Mouse (Mus musculus): ENCODE measurements around the gene Kcns1. TPM values are rescaled to one million over a fixed set of nuclear protein-coding genes. Genes with fewer than 3 reads are reported as not detected.

Gene Kcns1
- polyA plus RNA-seq, 1 experiment from 2014 or later, result 0.30 TPM

- no peak overlapping the region for H3K9ac ChIP-seq
- H3K27ac ChIP-seq, result no peak overlapping the region
These were observed 17.8 kb upstream of the Kcns1 start for GRCm38 (mm10) chr2:164188722-164189121.

GRCm38 (mm10) chr2:164184145-164184719, 13.3 kb upstream of the Kcns1 start:
- H3K9ac ChIP-seq, result no peak overlapping the region
- peaks cover 3% of the 10 kb centered on the region; the same call in 1 of the 2 replicates for H3K27me3 ChIP-seq
- no peak overlapping the region for H3K4me3 ChIP-seq
- no peaks in the 10 kb centered on the region for H3K9me3 ChIP-seq (replicated peaks)
- no peak for ATAC-seq (ENCODE audit: low FRiP score)
- H3K36me3 ChIP-seq, result no peaks in the 10 kb centered on the region
- WGBS, result 48% methylated on average over 9 of the region's 9 CpGs
- no peak overlapping the region for H3K27ac ChIP-seq
- H3K4me2 ChIP-seq (replicated peaks), result no peak overlapping the region
- H3K4me1 ChIP-seq, result 0 out of 2 replicates have a peak, but pooled peaks cover 4% of the 10 kb centered on the region

More at GRCm38 (mm10) chr2:164188722-164189121, 17.8 kb upstream of the Kcns1 start:
- H3K4me2 ChIP-seq (replicated peaks), result no peak overlapping the region
- no peak overlapping the region for H3K4me3 ChIP-seq
- no peaks in the 10 kb centered on the region for H3K27me3 ChIP-seq
- no peaks in the 10 kb centered on the region for H3K9me3 ChIP-seq (replicated peaks)
- ATAC-seq (ENCODE audit: low FRiP score), result no peak
- H3K4me1 ChIP-seq, result 0 out of 2 replicates have a peak, but pooled peaks cover 4% of the 10 kb centered on the region
- 29% methylated on average over 5 of the region's 5 CpGs for WGBS
- H3K36me3 ChIP-seq, result no peaks in the 10 kb centered on the region

- Histone ChIP-seq H3K27ac (no peak overlapping the region), H3K9me3 (replicated peaks) (no peaks in the 10 kb centered on the region)
- 74% methylated on average over 9 of the region's 9 CpGs for WGBS
These were observed 12.4 kb upstream of the Kcns1 start for GRCm38 (mm10) chr2:164183340-164183739.

GRCm38 (mm10) chr2:164182692-164183255, 11.9 kb upstream of the Kcns1 start, which contains the start of gene Wfdc5:
Wfdc5 (minus strand) TSS chr2:164182742.
- Histone ChIP-seq H3K9me3 (replicated peaks) (no peaks in the 10 kb centered on the region), H3K4me3 (no peak within 1 kb of the TSS), H3K4me2 (replicated peaks) (no peak within 1 kb of the TSS), H3K4me1 (0 out of 2 replicates have a peak, but pooled peaks cover 4% of the 10 kb centered on the region), H3K36me3 (no peaks in the 10 kb centered on the region), H3K27ac (no peak within 1 kb of the TSS), H3K27me3 (peaks cover 4% of the 10 kb centered on the region; the same call in 1 of the 2 replicates), H3K9ac (no peak within 1 kb of the TSS)
- 77% methylated on average over 7 of the region's 7 CpGs for WGBS
- ATAC-seq (ENCODE audit: low FRiP score), result no peak

More at GRCm38 (mm10) chr2:164183340-164183739, 12.4 kb upstream of the Kcns1 start:
- ATAC-seq (ENCODE audit: low FRiP score), result no peak
- peaks cover 4% of the 10 kb centered on the region; the same call in 1 of the 2 replicates for H3K27me3 ChIP-seq
- H3K4me2 ChIP-seq (replicated peaks), result no peak overlapping the region
- H3K9ac ChIP-seq, result no peak overlapping the region
- no peaks in the 10 kb centered on the region for H3K36me3 ChIP-seq
- H3K4me1 ChIP-seq, result 0 out of 2 replicates have a peak, but pooled peaks cover 4% of the 10 kb centered on the region
- no peak overlapping the region for H3K4me3 ChIP-seq

- Histone ChIP-seq H3K9me3 (replicated peaks) (no peaks in the 10 kb centered on the region), H3K9ac (no peak overlapping the region), H3K27ac (no peak overlapping the region), H3K4me3 (no peak overlapping the region), H3K27me3 (peaks cover 4% of the 10 kb centered on the region; the same call in 1 of the 2 replicates), H3K36me3 (no peaks in the 10 kb centered on the region), H3K4me1 (0 out of 2 replicates have a peak, but pooled peaks cover 4% of the 10 kb centered on the region), H3K4me2 (replicated peaks) (no peak overlapping the region)
- ATAC-seq (ENCODE audit: low FRiP score), result no peak
- WGBS, result 88% methylated on average over 4 of the region's 4 CpGs
These were observed 9.9 kb upstream of the Kcns1 start for GRCm38 (mm10) chr2:164180770-164181169.

- no peak for ATAC-seq (ENCODE audit: low FRiP score)
- 41% methylated on average over 3 of the region's 3 CpGs for WGBS
- H3K27ac ChIP-seq, result no peak overlapping the region
- H3K9ac ChIP-seq, result no peak overlapping the region
- H3K27me3 ChIP-seq, result peaks cover 4% of the 10 kb centered on the region; the same call in 1 of the 2 replicates
- no peak overlapping the region for H3K4me3 ChIP-seq
- no peak overlapping the region for H3K4me2 ChIP-seq (replicated peaks)
- no peaks in the 10 kb centered on the region for H3K9me3 ChIP-seq (replicated peaks)
- no peaks in the 10 kb centered on the region for H3K36me3 ChIP-seq
- H3K4me1 ChIP-seq, result 0 out of 2 replicates have a peak, but pooled peaks cover 4% of the 10 kb centered on the region
These were observed 9.2 kb upstream of the Kcns1 start for GRCm38 (mm10) chr2:164180124-164180523.

GRCm38 (mm10) chr2:164177831-164178230, 6.9 kb upstream of the Kcns1 start:
- no peak for ATAC-seq (ENCODE audit: low FRiP score)
- Histone ChIP-seq H3K9me3 (replicated peaks) (no peaks in the 10 kb centered on the region), H3K36me3 (no peaks in the 10 kb centered on the region), H3K4me3 (no peak overlapping the region), H3K27me3 (peaks cover 14% of the 10 kb centered on the region), H3K4me1 (no peaks in the 10 kb centered on the region), H3K9ac (no peak overlapping the region), H3K4me2 (replicated peaks) (no peak overlapping the region), H3K27ac (no peak overlapping the region)
- 88% methylated on average over 5 of the region's 5 CpGs for WGBS

- ATAC-seq (ENCODE audit: low FRiP score), result no peak
- Histone ChIP-seq H3K36me3 (no peaks in the 10 kb centered on the region), H3K9me3 (replicated peaks) (no peaks in the 10 kb centered on the region), H3K4me3 (no peak overlapping the region), H3K27me3 (peaks cover 30% of the 10 kb centered on the region), H3K27ac (no peak overlapping the region), H3K4me2 (replicated peaks) (no peak overlapping the region), H3K4me1 (peaks cover 5% of the 10 kb centered on the region), H3K9ac (no peak overlapping the region)
- 79% methylated on average over 3 of the region's 3 CpGs for WGBS
These were observed 4.9 kb upstream of the Kcns1 start for GRCm38 (mm10) chr2:164175850-164176249.

GRCm38 (mm10) chr2:164174649-164175395, 3.9 kb upstream of the Kcns1 start:
- no peak overlapping the region for H3K9ac ChIP-seq
- no peak overlapping the region for H3K4me3 ChIP-seq
- no peaks in the 10 kb centered on the region for H3K9me3 ChIP-seq (replicated peaks)
- peaks cover 40% of the 10 kb centered on the region for H3K27me3 ChIP-seq
- no peak overlapping the region for H3K27ac ChIP-seq
- 79% methylated on average over 8 of the region's 8 CpGs for WGBS
- peaks cover 12% of the 10 kb centered on the region for H3K4me1 ChIP-seq
- ATAC-seq (ENCODE audit: low FRiP score), result no peak
- H3K4me2 ChIP-seq (replicated peaks), result no peak overlapping the region
- H3K36me3 ChIP-seq, result no peaks in the 10 kb centered on the region

GRCm38 (mm10) chr2:164173394-164173793, 2.5 kb upstream of the Kcns1 start:
- Histone ChIP-seq H3K9me3 (replicated peaks) (no peaks in the 10 kb centered on the region), H3K27ac (no peak overlapping the region), H3K4me2 (replicated peaks) (no peak overlapping the region), H3K4me3 (no peak overlapping the region), H3K4me1 (peaks cover 16% of the 10 kb centered on the region), H3K9ac (no peak overlapping the region), H3K36me3 (no peaks in the 10 kb centered on the region), H3K27me3 (peaks cover 50% of the 10 kb centered on the region)
- WGBS, result 70% methylated on average over 3 of the region's 3 CpGs
- ATAC-seq (ENCODE audit: low FRiP score), result no peak

GRCm38 (mm10) chr2:164170326-164170725, 587 bp downstream of the Kcns1 start:
- peaks cover 25% of the 10 kb centered on the region for H3K4me1 ChIP-seq
- WGBS, result 4% methylated on average over 11 of the region's 11 CpGs
- no peak for ATAC-seq (ENCODE audit: low FRiP score)

GRCm38 (mm10) chr2:164168571-164168946, 2.4 kb downstream of the Kcns1 start:
- Histone ChIP-seq H3K4me1 (peaks cover 25% of the 10 kb centered on the region), H3K27me3 (peaks cover 72% of the 10 kb centered on the region), H3K4me2 (replicated peaks) (peak overlapping the region; percentile 58), H3K36me3 (no peaks in the 10 kb centered on the region), H3K9ac (no peak overlapping the region), H3K4me3 (peak overlapping the region; percentile 35), H3K27ac (no peak overlapping the region), H3K9me3 (replicated peaks) (no peaks in the 10 kb centered on the region)
- ATAC-seq (ENCODE audit: low FRiP score), result 0 out of 2 replicates have a peak, but pooled peaks have one; percentile 19
- WGBS, result 12% methylated on average over 40 of the region's 42 CpGs

More at GRCm38 (mm10) chr2:164170326-164170725, 587 bp downstream of the Kcns1 start:
- Histone ChIP-seq H3K27ac (no peak overlapping the region), H3K9me3 (replicated peaks) (no peaks in the 10 kb centered on the region), H3K27me3 (peaks cover 79% of the 10 kb centered on the region), H3K36me3 (no peaks in the 10 kb centered on the region), H3K9ac (no peak overlapping the region), H3K4me2 (replicated peaks) (peak overlapping the region; percentile 64), H3K4me3 (no peak overlapping the region)
